Mouse (Mus musculus) MEL (cell line): ENCODE results near the gene Map6d1. TPM values are rescaled to one million over a fixed set of nuclear protein-coding genes. Genes with fewer than 3 reads are reported as not detected.

Experiments
- DNase-seq: peaks from one replicate; pipeline ENCODE4 v3.0.0; 2011; ENCODE audit warnings: low read depth, low spot score
- H3K27ac ChIP-seq: 2 replicates; pipeline ENCODE4 v1.5.1; 2012; ENCODE audit warnings: low read depth, mild to moderate bottlenecking, control low read depth, low read length, moderate library complexity; ENCODE audit not compliant: control insufficient read depth
- H3K27me3 ChIP-seq, 2 experiments: fragments of 150-350 bp in 1 of 2; sonication (generic) in 1 of 2; 2 replicates each; pipeline ENCODE4 v1.6.1; 2012; ENCODE audit warnings: low read length in 2 of 2, mild to moderate bottlenecking in 2 of 2, improper control_type of control experiment in 1 of 2, moderate library complexity in 1 of 2; ENCODE audit not compliant: insufficient read depth in 2 of 2, control insufficient read depth in 1 of 2
- H3K36me3 ChIP-seq, 2 experiments: 2 replicates each; pipeline ENCODE4 v1.6.1; 2012 to 2014; ENCODE audit warnings: low read length in 2 of 2, improper control_type of control experiment in 1 of 2, inconsistent platforms in 1 of 2, mild to moderate bottlenecking in 1 of 2; ENCODE audit not compliant: insufficient read depth in 2 of 2, control insufficient read depth in 1 of 2
- H3K4me1 ChIP-seq, 2 experiments: fragments of 150-350 bp in 1 of 2; sonication (generic) in 1 of 2; 2 replicates each; pipeline ENCODE4 v1.6.1; 2012; ENCODE audit warnings: low read length in 2 of 2, improper control_type of control experiment in 1 of 2, mild to moderate bottlenecking in 1 of 2; ENCODE audit not compliant: insufficient read depth in 2 of 2, control insufficient read depth in 1 of 2
- H3K4me3 ChIP-seq, 2 experiments: fragments of 150-350 bp in 1 of 2; sonication (generic) in 1 of 2; 2 replicates each; pipeline ENCODE4 v1.5.1; 2012; ENCODE audit warnings: low read depth in 2 of 2, low read length in 2 of 2, mild to moderate bottlenecking in 2 of 2, moderate library complexity in 2 of 2, control low read depth in 1 of 2, improper control_type of control experiment in 1 of 2; ENCODE audit not compliant: control insufficient read depth in 1 of 2, insufficient read depth in 1 of 2
- H3K79me2 ChIP-seq: 2 replicates; pipeline ENCODE4 v1.6.1; 2012; ENCODE audit warnings: mild to moderate bottlenecking, low read length, moderate library complexity; ENCODE audit not compliant: control insufficient read depth, poor library complexity, insufficient read depth
- H3K9ac ChIP-seq: 2 replicates; pipeline ENCODE4 v1.6.1; 2012; ENCODE audit warnings: low read depth, mild to moderate bottlenecking, control low read depth, low read length, moderate library complexity; ENCODE audit not compliant: control insufficient read depth, poor library complexity, severe bottlenecking
- H3K9me3 ChIP-seq: fragments of 150-350 bp; sonication (generic); replicated peaks from 2 replicates; pipeline ENCODE4 v1.6.1; 2012; ENCODE audit warnings: mild to moderate bottlenecking, low read length, improper control_type of control experiment, moderate library complexity; ENCODE audit not compliant: insufficient read depth
- BHLHE40 ChIP-seq: IDR thresholded peaks from 2 replicates; pipeline ENCODE4 v1.6.1; 2012; ENCODE audit warnings: low read depth, mild to moderate bottlenecking, inconsistent platforms, low read length, improper control_type of control experiment, borderline replicate concordance
- CHD1 ChIP-seq: IDR thresholded peaks from 2 replicates; pipeline ENCODE4 v1.6.1; 2012; ENCODE audit warnings: low read depth, mild to moderate bottlenecking, inconsistent platforms, low read length, improper control_type of control experiment
- CTCF ChIP-seq, 3 experiments: IDR thresholded peaks in 2 of 3; conservative IDR thresholded peaks in 1 of 3; 2 replicates each; pipeline ENCODE4 v1.5.1; 2011 to 2012; ENCODE audit warnings: low read length in 3 of 3, low read depth in 2 of 3, mild to moderate bottlenecking in 2 of 3, improper control_type of control experiment in 1 of 3, inconsistent platforms in 1 of 3, mixed read lengths in 1 of 3, moderate library complexity in 1 of 3; ENCODE audit not compliant: control insufficient read depth in 1 of 3, insufficient read depth in 1 of 3, poor library complexity in 1 of 3, severe bottlenecking in 1 of 3
- E2F4 ChIP-seq: IDR thresholded peaks from 2 replicates; pipeline ENCODE4 v1.6.1; 2011; ENCODE audit warnings: low read depth, low read length, improper control_type of control experiment, borderline replicate concordance
- ELF1 ChIP-seq: IDR thresholded peaks from 2 replicates; pipeline ENCODE4 v1.6.1; 2014; ENCODE audit warnings: low read depth, mild to moderate bottlenecking, inconsistent platforms, low read length, improper control_type of control experiment, moderate library complexity
- EP300 ChIP-seq, 2 experiments: IDR thresholded peaks; 2 replicates each; pipeline ENCODE4 v1.6.1; 2011; ENCODE audit warnings: improper control_type of control experiment in 2 of 2, low read length in 2 of 2, low read depth in 1 of 2, mild to moderate bottlenecking in 1 of 2
- ETS1 ChIP-seq: IDR thresholded peaks from 2 replicates; pipeline ENCODE4 v1.6.1; 2012; ENCODE audit warnings: low read depth, mild to moderate bottlenecking, inconsistent platforms, low read length, improper control_type of control experiment, moderate library complexity
- GABPA ChIP-seq: IDR thresholded peaks from 2 replicates; pipeline ENCODE4 v1.6.1; 2012; ENCODE audit warnings: low read depth, mild to moderate bottlenecking, inconsistent platforms, low read length, improper control_type of control experiment, moderate library complexity
- GATA1 ChIP-seq: IDR thresholded peaks from 2 replicates; pipeline ENCODE4 v1.6.1; 2011; ENCODE audit warnings: low read depth, low read length, improper control_type of control experiment
- HCFC1 ChIP-seq: IDR thresholded peaks from 2 replicates; pipeline ENCODE4 v1.6.1; 2012; ENCODE audit warnings: low read depth, mild to moderate bottlenecking, inconsistent platforms, low read length, improper control_type of control experiment, moderate library complexity
- JUND ChIP-seq: IDR thresholded peaks from 2 replicates; pipeline ENCODE4 v1.6.1; 2011; ENCODE audit warnings: low read depth, mild to moderate bottlenecking, improper control_type of control experiment, low read length
- MAX ChIP-seq: IDR thresholded peaks from 2 replicates; pipeline ENCODE4 v1.6.1; 2011; ENCODE audit warnings: low read length, improper control_type of control experiment
- MAZ ChIP-seq: IDR thresholded peaks from 2 replicates; pipeline ENCODE4 v1.6.1; 2012; ENCODE audit warnings: low read depth, mild to moderate bottlenecking, inconsistent platforms, low read length, improper control_type of control experiment
- MEF2A ChIP-seq: IDR thresholded peaks from 2 replicates; pipeline ENCODE4 v1.6.1; 2014; ENCODE audit warnings: low read depth, mild to moderate bottlenecking, inconsistent platforms, low read length, improper control_type of control experiment; ENCODE audit not compliant: poor library complexity, insufficient replicate concordance, severe bottlenecking; ENCODE audit errors: extremely low read depth
- MYB ChIP-seq: IDR thresholded peaks from 2 replicates; pipeline ENCODE4 v1.6.1; 2011; ENCODE audit warnings: mild to moderate bottlenecking, low read depth, low read length, improper control_type of control experiment
- NELFE ChIP-seq: IDR thresholded peaks from 2 replicates; pipeline ENCODE4 v1.6.1; 2011; ENCODE audit warnings: low read depth, low read length, improper control_type of control experiment
- POLR2A ChIP-seq, 2 experiments: IDR thresholded peaks; 2 replicates each; pipeline ENCODE4 v1.6.1; 2011 to 2012; ENCODE audit warnings: low read length in 2 of 2, mild to moderate bottlenecking in 2 of 2, control low read depth in 1 of 2, improper control_type of control experiment in 1 of 2, low read depth in 1 of 2, moderate library complexity in 1 of 2; ENCODE audit not compliant: control insufficient read depth in 1 of 2, insufficient read depth in 1 of 2, poor library complexity in 1 of 2
- POLR2AphosphoS5 ChIP-seq: IDR thresholded peaks from 2 replicates; pipeline ENCODE4 v1.6.1; 2012; ENCODE audit warnings: low read depth, borderline replicate concordance, mild to moderate bottlenecking, inconsistent platforms, low read length, moderate library complexity, mixed read lengths
- RAD21 ChIP-seq: IDR thresholded peaks from 2 replicates; pipeline ENCODE4 v1.6.1; 2011; ENCODE audit warnings: mild to moderate bottlenecking, low read depth, low read length, improper control_type of control experiment
- RCOR1 ChIP-seq: IDR thresholded peaks from 2 replicates; pipeline ENCODE4 v1.6.1; 2012; ENCODE audit warnings: low read depth, mild to moderate bottlenecking, inconsistent platforms, low read length, improper control_type of control experiment
- SIN3A ChIP-seq: IDR thresholded peaks from 2 replicates; pipeline ENCODE4 v1.6.1; 2012; ENCODE audit warnings: low read length, improper control_type of control experiment, inconsistent platforms
- SMC3 ChIP-seq: IDR thresholded peaks from 2 replicates; pipeline ENCODE4 v1.6.1; 2011; ENCODE audit warnings: low read depth, low read length, improper control_type of control experiment
- TBP ChIP-seq: IDR thresholded peaks from 2 replicates; pipeline ENCODE4 v1.8.0; 2011; ENCODE audit warnings: low read depth, low read length, improper control_type of control experiment
- TCF12 ChIP-seq: IDR thresholded peaks from 2 replicates; pipeline ENCODE4 v1.6.1; 2014; ENCODE audit warnings: low read depth, mild to moderate bottlenecking, inconsistent platforms, low read length, improper control_type of control experiment, moderate library complexity
- UBTF ChIP-seq: IDR thresholded peaks from 2 replicates; pipeline ENCODE4 v1.6.1; 2012; ENCODE audit warnings: low read depth, mild to moderate bottlenecking, inconsistent platforms, low read length, improper control_type of control experiment, moderate library complexity, borderline replicate concordance; ENCODE audit not compliant: insufficient read depth
- USF2 ChIP-seq, 2 experiments: IDR thresholded peaks; 2 replicates each; pipeline ENCODE4 v1.6.1; 2011 to 2012; ENCODE audit warnings: improper control_type of control experiment in 2 of 2, low read length in 2 of 2, borderline replicate concordance in 1 of 2, inconsistent platforms in 1 of 2, low read depth in 1 of 2, mild to moderate bottlenecking in 1 of 2; ENCODE audit not compliant: insufficient read depth in 1 of 2
- ZC3H11A ChIP-seq: IDR thresholded peaks from 2 replicates; pipeline ENCODE4 v1.6.1; 2012; ENCODE audit warnings: low read depth, mild to moderate bottlenecking, inconsistent platforms, low read length, improper control_type of control experiment
- ZKSCAN1 ChIP-seq: IDR thresholded peaks from 2 replicates; pipeline ENCODE4 v1.6.1; 2012; ENCODE audit warnings: low read depth, mild to moderate bottlenecking, inconsistent platforms, low read length, improper control_type of control experiment, moderate library complexity
- ZMIZ1 ChIP-seq: IDR thresholded peaks from 2 replicates; pipeline ENCODE4 v1.6.1; 2012; ENCODE audit warnings: low read depth, mild to moderate bottlenecking, inconsistent platforms, low read length, improper control_type of control experiment, moderate library complexity
- ZNF384 ChIP-seq: IDR thresholded peaks from 2 replicates; pipeline ENCODE4 v1.6.1; 2012; ENCODE audit warnings: low read depth, mild to moderate bottlenecking, inconsistent platforms, low read length, improper control_type of control experiment
- polyA plus RNA-seq, 2 experiments: library from polyadenylated mRNA; stranded (reverse) in 1 of 2; unstranded in 1 of 2; fragments of >175 nt in 1 of 2; fragments of >200 nt in 1 of 2; gene quantifications; 2 replicates each; pipeline versions ENCODE4 v1.2.1 to v1.2.4; 2012; ENCODE audit warnings: low replicate concordance in 2 of 2, low read depth in 1 of 2; ENCODE audit not compliant: insufficient read length in 2 of 2, insufficient read depth in 1 of 2, missing spikeins in 1 of 2
- total RNA-seq: library from RNA; depleted of rRNA; stranded (reverse); fragments of 300-350 nt; gene quantifications from 2 replicates; pipeline ENCODE4 v1.2.3, GENCODE M21; 2012

Gene Map6d1
- total and polyA plus RNA-seq, 3 experiments = 0.08 TPM; not detected in 2

DNA sequence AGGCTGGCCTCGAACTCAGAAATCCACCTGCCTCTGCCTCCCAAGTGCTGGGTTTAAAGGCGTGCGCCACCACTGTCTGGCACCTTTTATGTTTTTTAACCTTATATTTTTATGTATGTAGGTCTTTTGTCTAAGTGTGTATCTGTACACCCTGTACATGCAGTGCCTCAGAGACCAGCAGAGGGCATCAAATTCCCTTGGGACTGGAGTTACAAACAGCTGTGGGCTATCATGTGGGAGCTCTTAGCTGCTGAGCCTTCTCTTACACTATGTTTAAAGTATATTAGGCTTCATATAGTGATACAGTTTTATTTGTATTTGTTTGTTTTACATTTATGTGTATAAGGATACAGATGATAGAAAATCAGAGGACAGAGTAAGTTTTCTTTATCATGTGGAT lies 45.6 kb downstream of the Map6d1 start:
- peaks cover 2 to 7% of the 10 kb centered on the region in 2 experiments for H3K36me3 ChIP-seq
- H3K9ac ChIP-seq = no peak overlapping the region
- H3K4me3 ChIP-seq = no peak overlapping the region
- H3K79me2 ChIP-seq = no peaks in the 10 kb centered on the region
- no peaks in the 10 kb centered on the region for H3K9me3 ChIP-seq
- DNase-seq = peak; percentile 48
- peaks cover 0 to 9% of the 10 kb centered on the region in 2 experiments; a peak in 2 of 4 replicates for H3K4me1 ChIP-seq
- no peaks in the 10 kb centered on the region for H3K27me3 ChIP-seq
- H3K27ac ChIP-seq = no peak overlapping the region
- TF ChIP-seq ELF1 = no peak
- TF ChIP-seq CHD1 = no peak
- peak; percentile 19 to 50 (median 37); a peak in 5 of 6 replicates for TF ChIP-seq CTCF (IDR thresholded peaks at IDR 0.05 in 2 of 3, conservative IDR thresholded peaks at IDR 0.05 in 1 of 3; ENCODE audit: control insufficient read depth in 1 of 3, insufficient read depth in 1 of 3, low read depth in 2 of 3, low read length in 3 of 3, poor library complexity in 1 of 3, severe bottlenecking in 1 of 3)
- TF ChIP-seq SMC3 = peak; percentile 42
- peak; percentile 30 for TF ChIP-seq RAD21

DNA sequence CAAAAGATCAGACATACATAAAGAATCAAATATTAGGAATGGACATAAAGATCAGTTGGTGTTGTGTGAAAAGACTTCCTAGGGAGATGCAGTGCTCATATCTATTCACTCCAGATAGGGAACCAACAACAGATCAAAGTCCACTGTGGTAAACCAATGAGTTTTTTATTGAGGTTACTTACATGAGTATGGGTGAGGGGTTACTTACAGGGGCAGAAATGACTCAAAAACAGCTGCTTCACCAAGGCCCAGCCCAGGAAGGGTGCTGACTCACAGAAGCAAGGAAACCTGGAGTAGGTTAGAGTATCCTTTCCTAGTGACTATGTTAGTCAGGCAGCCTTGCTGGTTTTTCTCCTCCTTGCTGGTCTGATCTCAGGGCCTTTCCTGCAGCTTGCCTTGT lies 49.1 kb downstream of the Map6d1 start:
- peaks cover 0 to 9% of the 10 kb centered on the region in 2 experiments; a peak in 2 of 4 replicates for H3K4me1 ChIP-seq
- no peaks in the 10 kb centered on the region for H3K79me2 ChIP-seq
- DNase-seq = peak; percentile 48
- no peak overlapping the region for H3K9ac ChIP-seq
- H3K4me3 ChIP-seq = no peak overlapping the region
- peak overlapping the region; percentile 11; the same call in 1 of the 2 replicates for H3K27ac ChIP-seq
- no peaks in the 10 kb centered on the region for H3K27me3 ChIP-seq
- peaks cover 4 to 7% of the 10 kb centered on the region in 2 experiments for H3K36me3 ChIP-seq
- no peaks in the 10 kb centered on the region for H3K9me3 ChIP-seq
- TF ChIP-seq MYB (no peak), TCF12 (peak; percentile 34; the same call in 1 of the 2 replicates), POLR2A (IDR thresholded peaks at IDR 0.05; ENCODE audit: control insufficient read depth in 1 of 2, insufficient read depth in 1 of 2, low read depth in 1 of 2, low read length in 2 of 2, poor library complexity in 1 of 2) (no peak), GATA1 (0 out of 2 replicates have a peak, but pooled peaks have one; percentile 22), HCFC1 (no peak), BHLHE40 (no peak), RAD21 (no peak), ZKSCAN1 (no peak), ZNF384 (no peak), JUND (no peak), ELF1 (no peak), NELFE (no peak), RCOR1 (no peak), ZC3H11A (no peak), ETS1 (peak; percentile 62), USF2 (IDR thresholded peaks at IDR 0.05; ENCODE audit: borderline replicate concordance in 1 of 2, insufficient read depth in 1 of 2, low read depth in 1 of 2, low read length in 2 of 2) (no peak), UBTF (no peak), TBP (no peak), SMC3 (no peak), SIN3A (no peak), E2F4 (no peak), MAZ (no peak), CHD1 (no peak), EP300 (IDR thresholded peaks at IDR 0.05; ENCODE audit: low read depth in 1 of 2, low read length in 2 of 2) (peak; percentile 26 to 60; a peak in 3 of 4 replicates), GABPA (no peak), POLR2AphosphoS5 (no peak), MEF2A (no peak), CTCF (IDR thresholded peaks at IDR 0.05 in 2 of 3, conservative IDR thresholded peaks at IDR 0.05 in 1 of 3; ENCODE audit: control insufficient read depth in 1 of 3, insufficient read depth in 1 of 3, low read depth in 2 of 3, low read length in 3 of 3, poor library complexity in 1 of 3, severe bottlenecking in 1 of 3) (no peak), ZMIZ1 (no peak), MAX (no peak)
